Mouse (Mus musculus): ENCODE measurements around the gene 1700049E17Rik1. TPM values are rescaled to one million over a fixed set of nuclear protein-coding genes. Genes with fewer than 3 reads are reported as not detected.
"Not testable (repeated sequence)": the region's sequence is repeated elsewhere in the genome, so short reads cannot be mapped to it uniquely, and the experiment has no call there.

1700049E17Rik1 gene
- total RNA-seq (2012; rRNA removed) (not detected in 2 replicates), polyA plus RNA-seq (2012; ENCODE audit: insufficient read depth in 1 of 2, insufficient read length in 2 of 2, low read depth in 1 of 2, low replicate concordance in 2 of 2, missing spikeins in 1 of 2) (not detected)

DNA sequence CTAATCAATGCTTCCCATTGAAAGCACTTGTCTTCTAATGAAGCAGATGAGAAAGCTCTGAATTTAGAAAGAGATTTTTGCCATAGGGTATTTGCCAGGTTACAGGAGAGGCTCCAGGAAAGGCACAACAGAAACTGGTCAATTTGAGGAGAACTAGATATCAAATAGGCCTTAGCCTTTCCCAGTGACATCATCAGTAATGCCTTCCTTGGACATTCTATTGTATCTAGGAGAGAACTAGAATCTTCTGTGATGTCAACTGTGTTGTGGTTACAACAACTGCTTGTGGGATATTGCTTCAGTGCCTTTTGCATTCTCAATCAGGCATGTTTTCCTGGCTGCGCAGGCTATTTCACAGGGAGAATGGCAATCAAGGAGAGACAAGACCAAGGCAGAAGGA lies at the start of gene 1700049E17Rik1:
Gene 1700049E17Rik1 (plus strand): TSS at position 301 of the 400 bp plus-strand sequence.
- not testable (repeated sequence) for H3K27ac ChIP-seq (ENCODE audit: control insufficient read depth, low read depth, low read length); H3K4me1 ChIP-seq (ENCODE audit: control insufficient read depth in 1 of 2, insufficient read depth in 2 of 2, low read length in 2 of 2); H3K4me3 ChIP-seq (ENCODE audit: control insufficient read depth in 1 of 2, insufficient read depth in 1 of 2, low read depth in 2 of 2, low read length in 2 of 2); H3K9me3 ChIP-seq (replicated peaks; ENCODE audit: insufficient read depth, low read length); H3K9ac ChIP-seq (ENCODE audit: control insufficient read depth, low read depth, low read length, poor library complexity, severe bottlenecking); H3K79me2 ChIP-seq (ENCODE audit: control insufficient read depth, insufficient read depth, low read length, poor library complexity); DNase-seq (ENCODE audit: low read depth, low spot score); H3K36me3 ChIP-seq (ENCODE audit: control insufficient read depth in 1 of 2, insufficient read depth in 2 of 2, low read length in 2 of 2); H3K27me3 ChIP-seq (ENCODE audit: control insufficient read depth in 1 of 2, insufficient read depth in 2 of 2, low read length in 2 of 2)

DNA sequence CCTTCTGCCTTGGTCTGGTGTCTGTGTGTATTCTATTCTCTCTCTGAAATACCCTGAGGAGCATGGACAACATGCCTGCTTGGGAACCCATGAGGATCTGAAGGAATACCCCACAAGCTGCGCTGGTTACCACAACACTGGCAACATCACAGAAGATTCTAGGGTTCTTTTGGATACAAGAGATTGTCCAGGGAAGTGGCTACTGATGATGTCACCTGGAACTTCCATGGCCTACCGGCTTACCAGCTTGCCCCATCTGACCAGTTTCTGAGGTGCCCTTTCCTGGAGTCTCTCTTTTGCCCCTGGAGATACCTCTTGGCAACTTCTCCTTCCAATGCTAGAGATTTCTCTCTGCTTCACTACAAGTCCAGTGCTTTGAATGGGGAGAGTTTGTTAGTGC lies 17.6 kb upstream of the 1700049E17Rik1 start, which contains the start of gene Gm7980:
Gene Gm7980 (minus strand): TSS at position 101 of the 400 bp plus-strand sequence.
- H3K27ac ChIP-seq (ENCODE audit: control insufficient read depth, low read depth, low read length); H3K36me3 ChIP-seq (ENCODE audit: control insufficient read depth in 1 of 2, insufficient read depth in 2 of 2, low read length in 2 of 2); H3K27me3 ChIP-seq (ENCODE audit: control insufficient read depth in 1 of 2, insufficient read depth in 2 of 2, low read length in 2 of 2); H3K4me1 ChIP-seq (ENCODE audit: control insufficient read depth in 1 of 2, insufficient read depth in 2 of 2, low read length in 2 of 2); H3K9me3 ChIP-seq (replicated peaks; ENCODE audit: insufficient read depth, low read length); DNase-seq (ENCODE audit: low read depth, low spot score); H3K79me2 ChIP-seq (ENCODE audit: control insufficient read depth, insufficient read depth, low read length, poor library complexity); H3K9ac ChIP-seq (ENCODE audit: control insufficient read depth, low read depth, low read length, poor library complexity, severe bottlenecking); H3K4me3 ChIP-seq (ENCODE audit: control insufficient read depth in 1 of 2, insufficient read depth in 1 of 2, low read depth in 2 of 2, low read length in 2 of 2): not testable (repeated sequence)

GRCm38 (mm10) chr14:41943695-41944094 lies 18.9 kb downstream of the 1700049E17Rik1 start, which contains the start of gene 1700024B05Rik:
1700024B05Rik (plus strand) TSS chr14:41943995.
- H3K27me3 ChIP-seq (ENCODE audit: control insufficient read depth in 1 of 2, insufficient read depth in 2 of 2, low read length in 2 of 2); H3K4me3 ChIP-seq (ENCODE audit: control insufficient read depth in 1 of 2, insufficient read depth in 1 of 2, low read depth in 2 of 2, low read length in 2 of 2); H3K79me2 ChIP-seq (ENCODE audit: control insufficient read depth, insufficient read depth, low read length, poor library complexity); H3K27ac ChIP-seq (ENCODE audit: control insufficient read depth, low read depth, low read length); H3K9ac ChIP-seq (ENCODE audit: control insufficient read depth, low read depth, low read length, poor library complexity, severe bottlenecking); H3K4me1 ChIP-seq (ENCODE audit: control insufficient read depth in 1 of 2, insufficient read depth in 2 of 2, low read length in 2 of 2); H3K9me3 ChIP-seq (replicated peaks; ENCODE audit: insufficient read depth, low read length); H3K36me3 ChIP-seq (ENCODE audit: control insufficient read depth in 1 of 2, insufficient read depth in 2 of 2, low read length in 2 of 2); DNase-seq (ENCODE audit: low read depth, low spot score): not testable (repeated sequence)

DNA sequence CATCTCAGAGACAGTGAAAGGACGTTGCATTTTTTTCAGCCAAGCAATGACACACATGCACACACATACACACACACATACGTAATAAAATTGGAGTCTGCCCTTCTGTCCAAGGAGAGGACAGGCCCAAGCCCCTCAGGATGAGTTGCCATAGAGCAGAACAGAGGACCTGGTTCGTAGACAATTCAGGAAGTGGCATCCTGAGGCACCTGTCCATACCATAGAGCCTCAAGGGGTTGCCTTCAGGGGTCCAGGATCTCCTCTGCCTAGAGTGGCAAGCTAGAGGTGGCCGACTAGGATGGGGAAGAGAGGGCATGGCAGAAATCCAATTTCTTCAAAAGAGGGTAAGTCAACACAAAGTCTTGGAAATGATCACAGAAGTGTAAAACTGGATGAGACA lies 39.3 kb downstream of the 1700049E17Rik1 start:
- H3K27me3 ChIP-seq (ENCODE audit: control insufficient read depth in 1 of 2, insufficient read depth in 2 of 2, low read length in 2 of 2); H3K27ac ChIP-seq (ENCODE audit: control insufficient read depth, low read depth, low read length); H3K36me3 ChIP-seq (ENCODE audit: control insufficient read depth in 1 of 2, insufficient read depth in 2 of 2, low read length in 2 of 2); H3K9ac ChIP-seq (ENCODE audit: control insufficient read depth, low read depth, low read length, poor library complexity, severe bottlenecking); H3K79me2 ChIP-seq (ENCODE audit: control insufficient read depth, insufficient read depth, low read length, poor library complexity); H3K9me3 ChIP-seq (replicated peaks; ENCODE audit: insufficient read depth, low read length); H3K4me3 ChIP-seq (ENCODE audit: control insufficient read depth in 1 of 2, insufficient read depth in 1 of 2, low read depth in 2 of 2, low read length in 2 of 2); DNase-seq (ENCODE audit: low read depth, low spot score); H3K4me1 ChIP-seq (ENCODE audit: control insufficient read depth in 1 of 2, insufficient read depth in 2 of 2, low read length in 2 of 2): not testable (repeated sequence)

- H3K27ac ChIP-seq (ENCODE audit: control insufficient read depth, low read depth, low read length); H3K27me3 ChIP-seq (ENCODE audit: control insufficient read depth in 1 of 2, insufficient read depth in 2 of 2, low read length in 2 of 2); H3K4me3 ChIP-seq (ENCODE audit: control insufficient read depth in 1 of 2, insufficient read depth in 1 of 2, low read depth in 2 of 2, low read length in 2 of 2); H3K4me1 ChIP-seq (ENCODE audit: control insufficient read depth in 1 of 2, insufficient read depth in 2 of 2, low read length in 2 of 2); H3K9me3 ChIP-seq (replicated peaks; ENCODE audit: insufficient read depth, low read length); H3K79me2 ChIP-seq (ENCODE audit: control insufficient read depth, insufficient read depth, low read length, poor library complexity); H3K36me3 ChIP-seq (ENCODE audit: control insufficient read depth in 1 of 2, insufficient read depth in 2 of 2, low read length in 2 of 2); H3K9ac ChIP-seq (ENCODE audit: control insufficient read depth, low read depth, low read length, poor library complexity, severe bottlenecking); DNase-seq (ENCODE audit: low read depth, low spot score): not testable (repeated sequence)
Observed at GRCm38 (mm10) chr14:41967827-41968226, 43.1 kb downstream of the 1700049E17Rik1 start, which contains the start of gene Gm6401. Gm6401 (minus strand) TSS chr14:41967927.

GRCm38 (mm10) chr14:41968596-41968995 lies 43.8 kb downstream of the 1700049E17Rik1 start:
- not testable (repeated sequence) for H3K4me3 ChIP-seq (ENCODE audit: control insufficient read depth in 1 of 2, insufficient read depth in 1 of 2, low read depth in 2 of 2, low read length in 2 of 2); H3K27ac ChIP-seq (ENCODE audit: control insufficient read depth, low read depth, low read length); H3K4me1 ChIP-seq (ENCODE audit: control insufficient read depth in 1 of 2, insufficient read depth in 2 of 2, low read length in 2 of 2); H3K27me3 ChIP-seq (ENCODE audit: control insufficient read depth in 1 of 2, insufficient read depth in 2 of 2, low read length in 2 of 2); H3K9ac ChIP-seq (ENCODE audit: control insufficient read depth, low read depth, low read length, poor library complexity, severe bottlenecking); H3K36me3 ChIP-seq (ENCODE audit: control insufficient read depth in 1 of 2, insufficient read depth in 2 of 2, low read length in 2 of 2); DNase-seq (ENCODE audit: low read depth, low spot score); H3K9me3 ChIP-seq (replicated peaks; ENCODE audit: insufficient read depth, low read length); H3K79me2 ChIP-seq (ENCODE audit: control insufficient read depth, insufficient read depth, low read length, poor library complexity)

All from MEL (cell line).